Mouse (Mus musculus): ENCODE results near the gene Lect2. TPM values are rescaled to one million over a fixed set of nuclear protein-coding genes. Genes with fewer than 3 reads are reported as not detected.

Gene Lect2
- polyA plus RNA-seq, 1 experiment from 2014 or later: 2.5 TPM

GRCm38 (mm10) chr13:56500636-56501035 lies 47.7 kb downstream of the Lect2 start:
- H3K36me3 ChIP-seq: no peaks in the 10 kb centered on the region
- no peaks in the 10 kb centered on the region for H3K4me1 ChIP-seq
- 46% methylated on average over 8 of the region's 8 CpGs for WGBS
- H3K9ac ChIP-seq: no peak overlapping the region
- no peak overlapping the region for H3K4me3 ChIP-seq (replicated peaks)
- no peak overlapping the region for H3K4me2 ChIP-seq
- H3K9me3 ChIP-seq (replicated peaks): no peaks in the 10 kb centered on the region
- H3K27me3 ChIP-seq: no peaks in the 10 kb centered on the region
- ATAC-seq (replicated peaks; ENCODE audit: low FRiP score): 0 out of 2 replicates have a peak, but pooled peaks have one; percentile 36
- no peak overlapping the region for H3K27ac ChIP-seq

DNA sequence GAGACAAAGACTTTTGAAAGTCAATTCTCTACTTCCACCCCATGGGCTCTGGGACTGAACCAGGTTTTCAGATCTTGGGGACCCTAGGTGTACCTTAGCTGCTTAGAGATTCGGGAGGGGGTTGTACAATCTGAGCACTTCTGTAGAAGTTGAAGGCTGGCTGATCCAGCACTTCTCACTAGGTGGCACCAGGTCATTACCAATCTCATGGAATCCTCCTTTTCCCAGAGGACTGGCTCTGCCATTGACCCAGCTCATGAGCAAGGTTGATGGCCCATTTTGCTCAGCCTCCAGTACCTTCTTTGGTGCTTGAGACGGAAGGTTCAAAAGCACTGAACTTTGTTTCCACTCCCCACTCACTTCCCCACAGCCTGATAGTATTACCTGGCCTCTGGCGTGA lies 48.2 kb downstream of the Lect2 start:
- no peaks in the 10 kb centered on the region for H3K9me3 ChIP-seq (replicated peaks)
- H3K27ac ChIP-seq: no peak overlapping the region
- no peak overlapping the region for H3K4me2 ChIP-seq
- H3K9ac ChIP-seq: no peak overlapping the region
- 38% methylated on average over 3 of the region's 3 CpGs for WGBS
- H3K4me3 ChIP-seq (replicated peaks): no peak overlapping the region
- H3K4me1 ChIP-seq: no peaks in the 10 kb centered on the region
- no peaks in the 10 kb centered on the region for H3K36me3 ChIP-seq
- ATAC-seq (replicated peaks; ENCODE audit: low FRiP score): no peak; the same call in 1 of the 2 replicates
- H3K27me3 ChIP-seq: no peaks in the 10 kb centered on the region

DNA sequence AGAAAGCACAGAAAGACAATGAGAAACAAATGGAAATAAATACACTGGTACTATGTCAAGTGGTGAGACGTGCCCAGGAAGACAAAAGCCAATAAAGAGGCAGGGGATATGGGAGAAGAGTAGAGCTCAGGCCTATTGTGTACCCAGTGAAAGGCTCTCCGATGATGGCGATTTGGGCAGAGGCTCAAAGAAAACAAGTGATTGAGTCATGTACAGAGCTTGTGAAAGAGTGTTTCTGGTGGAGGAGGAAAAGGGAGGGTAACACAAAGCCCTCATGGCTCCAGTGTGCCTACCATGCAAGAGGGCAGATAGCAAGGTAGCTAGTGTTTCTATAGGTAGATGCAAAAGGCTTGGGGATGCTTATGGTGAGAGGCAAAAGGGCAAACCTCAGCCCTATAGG lies 53.9 kb downstream of the Lect2 start:
- no peak for ATAC-seq (replicated peaks; ENCODE audit: low FRiP score)
- H3K4me2 ChIP-seq: no peak overlapping the region
- WGBS: 78% methylated on average over 3 of the region's 3 CpGs

More for the DNA sequence above, 53.9 kb downstream of the Lect2 start:
- no peaks in the 10 kb centered on the region for H3K4me1 ChIP-seq
- no peak overlapping the region for H3K27ac ChIP-seq
- no peaks in the 10 kb centered on the region for H3K9me3 ChIP-seq (replicated peaks)
- no peak overlapping the region for H3K9ac ChIP-seq
- no peaks in the 10 kb centered on the region for H3K36me3 ChIP-seq
- H3K4me3 ChIP-seq (replicated peaks): no peak overlapping the region
- H3K27me3 ChIP-seq: no peaks in the 10 kb centered on the region

Other genes with a start within 250 kb of the Lect2 start
- not detected in 2 replicates for gene Gm3045, start 121.9 kb downstream of the Lect2 start, polyA plus RNA-seq (2015; fragmentation: Nextera tagmentation; extraction: Ambion mirVana)
- gene Slc25a48, start 110.1 kb downstream of the Lect2 start, polyA plus RNA-seq (2015; fragmentation: Nextera tagmentation; extraction: Ambion mirVana): 0.45 and 0.59 TPM in 2 replicates
- gene Il9, start 66.3 kb downstream of the Lect2 start, polyA plus RNA-seq (2015; fragmentation: Nextera tagmentation; extraction: Ambion mirVana): not detected in 2 replicates
- 2.1 and 2.9 TPM in 2 replicates for gene Fbxl21, start 26.0 kb downstream of the Lect2 start, polyA plus RNA-seq (2015; fragmentation: Nextera tagmentation; extraction: Ambion mirVana)
- 121 and 135 TPM in 2 replicates for gene Tgfbi, start 61.0 kb upstream of the Lect2 start, polyA plus RNA-seq (2015; fragmentation: Nextera tagmentation; extraction: Ambion mirVana)
- gene Smad5, start 154.5 kb upstream of the Lect2 start, polyA plus RNA-seq (2015; fragmentation: Nextera tagmentation; extraction: Ambion mirVana): 33.3 and 34.6 TPM in 2 replicates
- not detected in 2 replicates for gene Gm45623, start 205.3 kb upstream of the Lect2 start, polyA plus RNA-seq (2015; fragmentation: Nextera tagmentation; extraction: Ambion mirVana)

All from kidney, embryonic 15.5 days (tissue).